Mouse (Mus musculus) liver, embryonic 16.5 days (tissue): ENCODE measurements around the gene Cavin1. TPM values are rescaled to one million over a fixed set of nuclear protein-coding genes. Genes with fewer than 3 reads are reported as not detected.

Source experiments
- ATAC-seq: fragments of 200-750 bp; cut with Nextera tagmentation; 2 replicates; pipeline ENCODE4 v1.8.0; 2017; ENCODE audit warnings: low read depth, mild to moderate bottlenecking, moderate number of reproducible peaks, moderate library complexity
- H3K27ac ChIP-seq: fragments of 300-500 bp; sonication (generic); 2 replicates; pipeline ENCODE4 v1.5.1; 2014; ENCODE audit warnings: mild to moderate bottlenecking, low read length
- H3K27me3 ChIP-seq: fragments of 300-500 bp; sonication (generic); 2 replicates; pipeline ENCODE4 v1.6.1; 2014; ENCODE audit warnings: low read depth, low read length, mixed read lengths; ENCODE audit not compliant: control insufficient read depth, insufficient read depth
- H3K36me3 ChIP-seq: fragments of 300-500 bp; sonication (generic); 2 replicates; pipeline ENCODE4 v1.6.1; 2014; ENCODE audit warnings: mild to moderate bottlenecking; ENCODE audit not compliant: control insufficient read depth, insufficient read depth
- H3K4me1 ChIP-seq: fragments of 300-500 bp; sonication (generic); 2 replicates; pipeline ENCODE4 v1.6.1; 2014; ENCODE audit warnings: low read depth, low read length, mixed read lengths; ENCODE audit not compliant: control insufficient read depth
- H3K4me2 ChIP-seq: fragments of 300-500 bp; sonication (generic); 2 replicates; pipeline ENCODE4 v1.6.1; 2014; ENCODE audit warnings: low read depth, low read length, mixed read lengths
- H3K4me3 ChIP-seq: fragments of 300-500 bp; sonication (generic); 2 replicates; pipeline ENCODE4 v1.5.1; 2014; ENCODE audit warnings: low read depth, mild to moderate bottlenecking, low read length
- H3K9ac ChIP-seq: fragments of 300-500 bp; sonication (generic); 2 replicates; pipeline ENCODE4 v1.6.1; 2014; ENCODE audit warnings: low read depth, low read length
- H3K9me3 ChIP-seq: fragments of 300-500 bp; sonication (generic); replicated peaks from 2 replicates; pipeline ENCODE4 v1.6.1; 2016; ENCODE audit warnings: low read length; ENCODE audit not compliant: control insufficient read depth
- WGBS: fragments of 180-500 bp; shearing (Covaris S2); extraction: QIAGEN DNeasy Blood & Tissue Kit; methylation state at CpG from one replicate; pipeline ENCODE4 v1.1.7; 2014; ENCODE audit not compliant: insufficient replicate concordance; 5-methylcytosine and 5-hydroxymethylcytosine counted together
- polyA plus RNA-seq: library from polyadenylated mRNA; unstranded; fragments of >200 nt; fragmentation: Nextera tagmentation; extraction: Ambion mirVana; gene quantifications from 2 replicates; pipeline ENCODE4 v1.2.1, GENCODE M21; 2015

Gene Cavin1
- polyA plus RNA-seq, 1 experiment from 2014 or later = 29.7 TPM

- 6% methylated on average over 5 of the region's 5 CpGs for WGBS
- Histone ChIP-seq H3K9me3 (no peaks in the 10 kb centered on the region), H3K4me3 (peak overlapping the region; percentile 95), H3K4me1 (peaks cover 51% of the 10 kb centered on the region), H3K9ac (peak overlapping the region; percentile 98), H3K27ac (peak overlapping the region; percentile 55), H3K36me3 (no peaks in the 10 kb centered on the region), H3K27me3 (no peaks in the 10 kb centered on the region), H3K4me2 (peak overlapping the region; percentile 94)
- no peak for ATAC-seq
These were observed 32.6 kb downstream of the Cavin1 start for GRCm38 (mm10) chr11:100938112-100938511.

- Histone ChIP-seq H3K4me1 (peaks cover 51% of the 10 kb centered on the region), H3K27ac (peak overlapping the region; percentile 46; the same call in 1 of the 2 replicates), H3K9ac (peak overlapping the region; percentile 0; the same call in 1 of the 2 replicates), H3K36me3 (no peaks in the 10 kb centered on the region), H3K4me3 (peak overlapping the region; percentile 28), H3K4me2 (peak overlapping the region; percentile 94), H3K27me3 (no peaks in the 10 kb centered on the region), H3K9me3 (no peaks in the 10 kb centered on the region)
- WGBS = 12% methylated on average over 4 of the region's 4 CpGs
- ATAC-seq = no peak
These were observed 33.4 kb downstream of the Cavin1 start for GRCm38 (mm10) chr11:100937295-100937694.

GRCm38 (mm10) chr11:100935373-100936355 is 35.0 kb downstream of the Cavin1 start:
- no peak for ATAC-seq
- no peak overlapping the region for H3K9ac ChIP-seq
- H3K4me1 ChIP-seq = peaks cover 59% of the 10 kb centered on the region
- 76% methylated on average over 8 of the region's 8 CpGs for WGBS
- no peak overlapping the region for H3K4me2 ChIP-seq
- H3K27ac ChIP-seq = no peak overlapping the region
- no peaks in the 10 kb centered on the region for H3K9me3 ChIP-seq
- no peak overlapping the region for H3K4me3 ChIP-seq
- no peaks in the 10 kb centered on the region for H3K36me3 ChIP-seq
- H3K27me3 ChIP-seq = no peaks in the 10 kb centered on the region

- Histone ChIP-seq H3K4me2 (peak overlapping the region; percentile 65), H3K27ac (peak overlapping the region; percentile 49), H3K9me3 (no peaks in the 10 kb centered on the region), H3K9ac (peak overlapping the region; percentile 55), H3K4me1 (peaks cover 38% of the 10 kb centered on the region), H3K4me3 (peak overlapping the region; percentile 62), H3K36me3 (no peaks in the 10 kb centered on the region), H3K27me3 (no peaks in the 10 kb centered on the region)
- 29% methylated on average over 12 of the region's 12 CpGs for WGBS
- ATAC-seq = peak; percentile 43; the same call in 1 of the 2 replicates
These were observed 39.3 kb downstream of the Cavin1 start for GRCm38 (mm10) chr11:100931254-100931921.

GRCm38 (mm10) chr11:100930611-100931010 is 40.1 kb downstream of the Cavin1 start:
- WGBS = 64% methylated on average over 7 of the region's 7 CpGs
- no peaks in the 10 kb centered on the region for H3K27me3 ChIP-seq
- H3K36me3 ChIP-seq = no peaks in the 10 kb centered on the region
- no peak overlapping the region for H3K4me3 ChIP-seq
- H3K4me2 ChIP-seq = peak overlapping the region; percentile 65; the same call in 1 of the 2 replicates
- no peak overlapping the region for H3K27ac ChIP-seq
- no peak overlapping the region for H3K9ac ChIP-seq
- H3K4me1 ChIP-seq = peaks cover 31% of the 10 kb centered on the region
- no peak for ATAC-seq
- no peaks in the 10 kb centered on the region for H3K9me3 ChIP-seq

GRCm38 (mm10) chr11:100927386-100927785 is 43.3 kb downstream of the Cavin1 start:
- Histone ChIP-seq H3K4me3 (no peak overlapping the region), H3K4me1 (peaks cover 18% of the 10 kb centered on the region), H3K27ac (no peak overlapping the region), H3K9ac (no peak overlapping the region), H3K36me3 (no peaks in the 10 kb centered on the region), H3K27me3 (no peaks in the 10 kb centered on the region), H3K9me3 (no peaks in the 10 kb centered on the region), H3K4me2 (no peak overlapping the region)
- no peak for ATAC-seq
- WGBS = 69% methylated on average over 3 of the region's 3 CpGs

- ATAC-seq = no peak
These were observed 46.2 kb downstream of the Cavin1 start for GRCm38 (mm10) chr11:100924386-100924919.

GRCm38 (mm10) chr11:100920887-100921624 is 49.6 kb downstream of the Cavin1 start:
- WGBS = 52% methylated on average over 4 of the region's 4 CpGs
- Histone ChIP-seq H3K4me2 (no peak overlapping the region), H3K36me3 (no peaks in the 10 kb centered on the region), H3K4me1 (peaks cover 36% of the 10 kb centered on the region), H3K27ac (no peak overlapping the region), H3K9ac (no peak overlapping the region), H3K27me3 (no peaks in the 10 kb centered on the region), H3K4me3 (no peak overlapping the region), H3K9me3 (no peaks in the 10 kb centered on the region)
- peak; percentile 42 for ATAC-seq

More at GRCm38 (mm10) chr11:100924386-100924919, 46.2 kb downstream of the Cavin1 start:
- Histone ChIP-seq H3K9me3 (no peaks in the 10 kb centered on the region), H3K36me3 (no peaks in the 10 kb centered on the region), H3K4me1 (peaks cover 32% of the 10 kb centered on the region), H3K27ac (no peak overlapping the region), H3K9ac (no peak overlapping the region), H3K4me2 (no peak overlapping the region), H3K4me3 (no peak overlapping the region), H3K27me3 (no peaks in the 10 kb centered on the region)
- WGBS = 57% methylated on average over 1 of the region's 1 CpGs
